Mouse (Mus musculus) MEL (cell line): ENCODE results near the gene Krt71. TPM values are rescaled to one million over a fixed set of nuclear protein-coding genes. Genes with fewer than 3 reads are reported as not detected.

ENCODE experiments used
- DNase-seq: peaks from one replicate; pipeline ENCODE4 v3.0.0; 2011; ENCODE audit warnings: low read depth, low spot score
- H3K27ac ChIP-seq: 2 replicates; pipeline ENCODE4 v1.5.1; 2012; ENCODE audit warnings: low read depth, mild to moderate bottlenecking, control low read depth, low read length, moderate library complexity; ENCODE audit not compliant: control insufficient read depth
- H3K27me3 ChIP-seq, 2 experiments: fragments of 150-350 bp in 1 of 2; sonication (generic) in 1 of 2; 2 replicates each; pipeline ENCODE4 v1.6.1; 2012; ENCODE audit warnings: low read length in 2 of 2, mild to moderate bottlenecking in 2 of 2, improper control_type of control experiment in 1 of 2, moderate library complexity in 1 of 2; ENCODE audit not compliant: insufficient read depth in 2 of 2, control insufficient read depth in 1 of 2
- H3K36me3 ChIP-seq, 2 experiments: 2 replicates each; pipeline ENCODE4 v1.6.1; 2012 to 2014; ENCODE audit warnings: low read length in 2 of 2, improper control_type of control experiment in 1 of 2, inconsistent platforms in 1 of 2, mild to moderate bottlenecking in 1 of 2; ENCODE audit not compliant: insufficient read depth in 2 of 2, control insufficient read depth in 1 of 2
- H3K4me1 ChIP-seq, 2 experiments: fragments of 150-350 bp in 1 of 2; sonication (generic) in 1 of 2; 2 replicates each; pipeline ENCODE4 v1.6.1; 2012; ENCODE audit warnings: low read length in 2 of 2, improper control_type of control experiment in 1 of 2, mild to moderate bottlenecking in 1 of 2; ENCODE audit not compliant: insufficient read depth in 2 of 2, control insufficient read depth in 1 of 2
- H3K4me3 ChIP-seq, 2 experiments: fragments of 150-350 bp in 1 of 2; sonication (generic) in 1 of 2; 2 replicates each; pipeline ENCODE4 v1.5.1; 2012; ENCODE audit warnings: low read depth in 2 of 2, low read length in 2 of 2, mild to moderate bottlenecking in 2 of 2, moderate library complexity in 2 of 2, control low read depth in 1 of 2, improper control_type of control experiment in 1 of 2; ENCODE audit not compliant: control insufficient read depth in 1 of 2, insufficient read depth in 1 of 2
- H3K79me2 ChIP-seq: 2 replicates; pipeline ENCODE4 v1.6.1; 2012; ENCODE audit warnings: mild to moderate bottlenecking, low read length, moderate library complexity; ENCODE audit not compliant: control insufficient read depth, poor library complexity, insufficient read depth
- H3K9ac ChIP-seq: 2 replicates; pipeline ENCODE4 v1.6.1; 2012; ENCODE audit warnings: low read depth, mild to moderate bottlenecking, control low read depth, low read length, moderate library complexity; ENCODE audit not compliant: control insufficient read depth, poor library complexity, severe bottlenecking
- H3K9me3 ChIP-seq: fragments of 150-350 bp; sonication (generic); replicated peaks from 2 replicates; pipeline ENCODE4 v1.6.1; 2012; ENCODE audit warnings: mild to moderate bottlenecking, low read length, improper control_type of control experiment, moderate library complexity; ENCODE audit not compliant: insufficient read depth
- CHD2 ChIP-seq: IDR thresholded peaks from 2 replicates; pipeline ENCODE4 v1.6.1; 2011; ENCODE audit warnings: low read length, improper control_type of control experiment
- CTCF ChIP-seq, 3 experiments: IDR thresholded peaks in 2 of 3; conservative IDR thresholded peaks in 1 of 3; 2 replicates each; pipeline ENCODE4 v1.5.1; 2011 to 2012; ENCODE audit warnings: low read length in 3 of 3, low read depth in 2 of 3, mild to moderate bottlenecking in 2 of 3, improper control_type of control experiment in 1 of 3, inconsistent platforms in 1 of 3, mixed read lengths in 1 of 3, moderate library complexity in 1 of 3; ENCODE audit not compliant: control insufficient read depth in 1 of 3, insufficient read depth in 1 of 3, poor library complexity in 1 of 3, severe bottlenecking in 1 of 3
- E2F4 ChIP-seq: IDR thresholded peaks from 2 replicates; pipeline ENCODE4 v1.6.1; 2011; ENCODE audit warnings: low read depth, low read length, improper control_type of control experiment, borderline replicate concordance
- ELF1 ChIP-seq: IDR thresholded peaks from 2 replicates; pipeline ENCODE4 v1.6.1; 2014; ENCODE audit warnings: low read depth, mild to moderate bottlenecking, inconsistent platforms, low read length, improper control_type of control experiment, moderate library complexity
- EP300 ChIP-seq, 2 experiments: IDR thresholded peaks; 2 replicates each; pipeline ENCODE4 v1.6.1; 2011; ENCODE audit warnings: improper control_type of control experiment in 2 of 2, low read length in 2 of 2, low read depth in 1 of 2, mild to moderate bottlenecking in 1 of 2
- ETS1 ChIP-seq: IDR thresholded peaks from 2 replicates; pipeline ENCODE4 v1.6.1; 2012; ENCODE audit warnings: low read depth, mild to moderate bottlenecking, inconsistent platforms, low read length, improper control_type of control experiment, moderate library complexity
- HCFC1 ChIP-seq: IDR thresholded peaks from 2 replicates; pipeline ENCODE4 v1.6.1; 2012; ENCODE audit warnings: low read depth, mild to moderate bottlenecking, inconsistent platforms, low read length, improper control_type of control experiment, moderate library complexity
- KAT2A ChIP-seq: conservative IDR thresholded peaks from 2 replicates; pipeline ENCODE4 v1.6.1; 2012; ENCODE audit warnings: low read depth, low read length, improper control_type of control experiment, inconsistent platforms
- MAFK ChIP-seq: IDR thresholded peaks from 2 replicates; pipeline ENCODE4 v1.6.1; 2011; ENCODE audit warnings: low read depth, mild to moderate bottlenecking, low read length, improper control_type of control experiment, borderline replicate concordance
- MAX ChIP-seq: IDR thresholded peaks from 2 replicates; pipeline ENCODE4 v1.6.1; 2011; ENCODE audit warnings: low read length, improper control_type of control experiment
- MEF2A ChIP-seq: IDR thresholded peaks from 2 replicates; pipeline ENCODE4 v1.6.1; 2014; ENCODE audit warnings: low read depth, mild to moderate bottlenecking, inconsistent platforms, low read length, improper control_type of control experiment; ENCODE audit not compliant: poor library complexity, insufficient replicate concordance, severe bottlenecking; ENCODE audit errors: extremely low read depth
- MYB ChIP-seq: IDR thresholded peaks from 2 replicates; pipeline ENCODE4 v1.6.1; 2011; ENCODE audit warnings: mild to moderate bottlenecking, low read depth, low read length, improper control_type of control experiment
- MYC ChIP-seq: IDR thresholded peaks from 2 replicates; pipeline ENCODE4 v1.6.1; 2011; ENCODE audit warnings: low read depth, mild to moderate bottlenecking, low read length, improper control_type of control experiment, moderate library complexity
- NRF1 ChIP-seq: IDR thresholded peaks from 2 replicates; pipeline ENCODE4 v1.6.1; 2014; ENCODE audit warnings: low read depth, mild to moderate bottlenecking, inconsistent platforms, low read length, improper control_type of control experiment, moderate library complexity; ENCODE audit not compliant: poor library complexity, insufficient read depth, severe bottlenecking
- POLR2AphosphoS5 ChIP-seq: IDR thresholded peaks from 2 replicates; pipeline ENCODE4 v1.6.1; 2012; ENCODE audit warnings: low read depth, borderline replicate concordance, mild to moderate bottlenecking, inconsistent platforms, low read length, moderate library complexity, mixed read lengths
- RAD21 ChIP-seq: IDR thresholded peaks from 2 replicates; pipeline ENCODE4 v1.6.1; 2011; ENCODE audit warnings: mild to moderate bottlenecking, low read depth, low read length, improper control_type of control experiment
- SIN3A ChIP-seq: IDR thresholded peaks from 2 replicates; pipeline ENCODE4 v1.6.1; 2012; ENCODE audit warnings: low read length, improper control_type of control experiment, inconsistent platforms
- SMC3 ChIP-seq: IDR thresholded peaks from 2 replicates; pipeline ENCODE4 v1.6.1; 2011; ENCODE audit warnings: low read depth, low read length, improper control_type of control experiment
- TBP ChIP-seq: IDR thresholded peaks from 2 replicates; pipeline ENCODE4 v1.8.0; 2011; ENCODE audit warnings: low read depth, low read length, improper control_type of control experiment
- TCF12 ChIP-seq: IDR thresholded peaks from 2 replicates; pipeline ENCODE4 v1.6.1; 2014; ENCODE audit warnings: low read depth, mild to moderate bottlenecking, inconsistent platforms, low read length, improper control_type of control experiment, moderate library complexity
- UBTF ChIP-seq: IDR thresholded peaks from 2 replicates; pipeline ENCODE4 v1.6.1; 2012; ENCODE audit warnings: low read depth, mild to moderate bottlenecking, inconsistent platforms, low read length, improper control_type of control experiment, moderate library complexity, borderline replicate concordance; ENCODE audit not compliant: insufficient read depth
- ZKSCAN1 ChIP-seq: IDR thresholded peaks from 2 replicates; pipeline ENCODE4 v1.6.1; 2012; ENCODE audit warnings: low read depth, mild to moderate bottlenecking, inconsistent platforms, low read length, improper control_type of control experiment, moderate library complexity
- ZMIZ1 ChIP-seq: IDR thresholded peaks from 2 replicates; pipeline ENCODE4 v1.6.1; 2012; ENCODE audit warnings: low read depth, mild to moderate bottlenecking, inconsistent platforms, low read length, improper control_type of control experiment, moderate library complexity
- ZNF384 ChIP-seq: IDR thresholded peaks from 2 replicates; pipeline ENCODE4 v1.6.1; 2012; ENCODE audit warnings: low read depth, mild to moderate bottlenecking, inconsistent platforms, low read length, improper control_type of control experiment
- polyA plus RNA-seq, 2 experiments: library from polyadenylated mRNA; stranded (reverse) in 1 of 2; unstranded in 1 of 2; fragments of >175 nt in 1 of 2; fragments of >200 nt in 1 of 2; gene quantifications; 2 replicates each; pipeline versions ENCODE4 v1.2.1 to v1.2.4; 2012; ENCODE audit warnings: low replicate concordance in 2 of 2, low read depth in 1 of 2; ENCODE audit not compliant: insufficient read length in 2 of 2, insufficient read depth in 1 of 2, missing spikeins in 1 of 2
- total RNA-seq: library from RNA; depleted of rRNA; stranded (reverse); fragments of 300-350 nt; gene quantifications from 2 replicates; pipeline ENCODE4 v1.2.3, GENCODE M21; 2012

The Krt71 gene
- total and polyA plus RNA-seq, 3 experiments = not detected

- Histone ChIP-seq H3K27me3 (peaks cover 0 to 4% of the 10 kb centered on the region in 2 experiments; a peak in 1 of 4 replicates), H3K9ac (no peak overlapping the region), H3K27ac (no peak overlapping the region), H3K4me3 (no peak overlapping the region), H3K4me1 (no peaks in the 10 kb centered on the region), H3K79me2 (no peaks in the 10 kb centered on the region), H3K9me3 (no peaks in the 10 kb centered on the region), H3K36me3 (no peaks in the 10 kb centered on the region)
- peak; percentile 25 for DNase-seq
- TF ChIP-seq ZKSCAN1 = no peak
- TF ChIP-seq CTCF (IDR thresholded peaks at IDR 0.05 in 2 of 3, conservative IDR thresholded peaks at IDR 0.05 in 1 of 3; ENCODE audit: control insufficient read depth in 1 of 3, insufficient read depth in 1 of 3, low read depth in 2 of 3, low read length in 3 of 3, poor library complexity in 1 of 3, severe bottlenecking in 1 of 3) = peak; percentile 20 to 50 (median 49); a peak in 5 of 6 replicates
- TF ChIP-seq E2F4 = no peak
- TF ChIP-seq SMC3 = peak; percentile 58
- no peak for TF ChIP-seq KAT2A
- TF ChIP-seq ZMIZ1 = no peak
- no peak for TF ChIP-seq ELF1
- peak; percentile 19 for TF ChIP-seq RAD21
- no peak for TF ChIP-seq MYB
- no peak for TF ChIP-seq TCF12
- no peak for TF ChIP-seq NRF1
Observed at GRCm38 (mm10) chr15:101772080-101772710, 29.3 kb upstream of the Krt71 start.

- Histone ChIP-seq H3K4me1 (no peaks in the 10 kb centered on the region), H3K36me3 (no peaks in the 10 kb centered on the region), H3K27ac (no peak overlapping the region), H3K27me3 (peaks cover 0 to 4% of the 10 kb centered on the region in 2 experiments; a peak in 1 of 4 replicates), H3K9me3 (no peaks in the 10 kb centered on the region), H3K4me3 (no peak overlapping the region), H3K9ac (no peak overlapping the region), H3K79me2 (no peaks in the 10 kb centered on the region)
- TF ChIP-seq ELF1 (no peak), UBTF (no peak), ETS1 (no peak), KAT2A (no peak), EP300 (IDR thresholded peaks at IDR 0.05; ENCODE audit: low read depth in 1 of 2, low read length in 2 of 2) (no peak), ZMIZ1 (no peak), NRF1 (no peak), CHD2 (no peak), SMC3 (no peak), TBP (no peak), MEF2A (no peak), POLR2AphosphoS5 (no peak), HCFC1 (no peak), TCF12 (no peak), SIN3A (no peak), ZNF384 (no peak), ZKSCAN1 (no peak), MAFK (no peak), MYC (no peak), MAX (no peak)
- DNase-seq = no peak
Observed at GRCm38 (mm10) chr15:101770226-101770625, 27.3 kb upstream of the Krt71 start.
